Mouse (Mus musculus) thymus, postnatal 10 days (tissue): Measurements from ENCODE around the gene Zbtb11.
"Not testable (repeated sequence)": the region's sequence is repeated elsewhere in the genome, so short reads cannot be mapped to it uniquely, and the experiment has no call there.

Experiments used
- DNase-seq, 2 experiments: peaks; one replicate each; pipeline ENCODE4 v3.0.0; 2021; ENCODE audit warnings: low spot score in 2 of 2

The Zbtb11 gene

DNA sequence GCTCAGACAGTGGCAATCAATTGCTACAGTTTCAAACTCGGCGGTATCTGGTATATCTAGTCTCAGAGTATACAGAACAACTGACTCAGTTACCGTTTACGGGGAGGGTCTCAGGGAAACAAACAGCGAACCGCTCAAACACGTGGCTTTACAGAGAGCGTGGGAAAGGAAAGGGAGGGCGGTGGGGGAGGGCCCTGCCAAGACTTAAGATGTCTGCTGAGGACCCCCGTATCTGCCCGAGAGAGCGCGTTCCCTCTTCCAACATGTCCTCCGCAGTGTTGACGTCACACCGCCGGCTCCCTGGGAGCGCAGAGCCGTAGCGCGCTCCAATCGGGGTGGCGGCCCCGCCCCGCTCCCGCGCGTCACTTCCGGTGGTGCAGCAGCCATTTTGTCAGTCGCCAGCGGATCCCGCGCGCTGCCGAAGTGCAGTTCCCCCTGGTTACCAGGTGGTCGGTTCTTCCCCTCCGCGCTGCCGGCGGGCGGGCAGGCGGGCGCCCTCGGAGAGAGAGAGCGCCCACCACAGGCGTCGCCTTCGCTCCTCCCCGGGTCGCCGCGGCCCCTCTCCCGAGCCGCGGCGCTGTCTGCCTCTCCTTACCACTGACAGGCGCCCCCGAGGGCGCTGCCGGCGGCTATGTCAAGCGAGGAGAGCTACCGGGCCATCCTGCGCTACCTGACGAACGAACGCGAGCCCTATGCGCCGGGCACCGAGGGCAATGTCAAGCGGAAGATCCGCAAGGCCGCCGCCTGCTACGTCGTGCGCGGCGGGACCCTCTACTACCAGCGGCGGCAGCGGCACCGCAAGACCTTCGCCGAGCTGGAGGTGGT, at the start of gene Zbtb11:
Gene Zbtb11, plus strand, starts transcription at position 453 of the 825 bp plus-strand sequence.
- peak; percentile 99 to 100 for DNase-seq

DNA sequence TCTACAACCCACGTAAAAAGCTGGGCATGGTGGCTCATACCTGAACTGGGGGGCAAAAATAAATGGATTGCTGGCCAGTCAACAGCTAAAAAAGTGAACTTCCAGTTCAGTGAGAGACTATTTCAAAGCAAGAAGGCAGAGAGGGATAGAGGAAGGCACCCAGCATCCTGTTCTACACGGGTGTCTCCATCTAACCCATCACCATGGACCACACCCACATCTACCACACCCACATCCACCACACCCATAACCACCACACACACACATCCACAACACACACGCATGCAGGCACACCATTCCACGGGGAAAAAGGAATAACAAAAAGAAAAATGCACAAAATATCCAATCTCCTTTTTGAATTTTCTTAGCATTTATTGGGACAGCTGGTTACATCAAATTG, 49.7 kb upstream of the Zbtb11 start:
- no peak for DNase-seq

DNA sequence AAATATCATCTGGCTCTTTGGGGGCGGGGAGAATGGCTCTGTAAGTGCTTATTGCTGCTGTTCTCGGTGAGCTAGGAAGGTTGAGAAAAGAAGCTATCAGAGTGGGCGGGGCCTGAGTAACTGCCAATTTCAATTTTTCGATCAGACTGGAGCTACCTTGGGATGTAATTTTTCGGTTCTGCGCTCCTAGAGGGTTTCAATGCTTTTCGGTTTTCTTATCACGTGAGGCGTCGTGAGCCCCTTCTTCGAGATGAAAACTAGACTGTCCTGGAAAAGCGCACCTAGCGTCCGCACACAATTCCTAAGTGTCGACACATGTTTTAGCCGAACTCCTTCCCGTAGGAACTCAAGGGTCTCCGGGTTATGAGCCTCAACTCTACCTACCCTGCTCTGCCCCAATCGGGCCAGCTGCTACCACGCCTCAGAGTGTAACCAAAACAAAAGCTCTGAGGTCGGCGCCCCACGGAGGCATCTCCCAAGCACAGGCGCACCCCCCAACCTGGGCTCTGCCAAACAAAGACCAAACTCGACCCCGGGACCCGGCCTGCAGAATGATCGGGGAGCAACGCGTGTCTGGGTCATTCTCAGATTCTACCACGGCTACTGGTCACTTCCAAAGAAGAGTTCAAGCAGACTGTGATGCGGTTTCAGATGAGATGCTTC, 39.9 kb upstream of the Zbtb11 start:
- peak; percentile 70 to 73 for DNase-seq

DNA sequence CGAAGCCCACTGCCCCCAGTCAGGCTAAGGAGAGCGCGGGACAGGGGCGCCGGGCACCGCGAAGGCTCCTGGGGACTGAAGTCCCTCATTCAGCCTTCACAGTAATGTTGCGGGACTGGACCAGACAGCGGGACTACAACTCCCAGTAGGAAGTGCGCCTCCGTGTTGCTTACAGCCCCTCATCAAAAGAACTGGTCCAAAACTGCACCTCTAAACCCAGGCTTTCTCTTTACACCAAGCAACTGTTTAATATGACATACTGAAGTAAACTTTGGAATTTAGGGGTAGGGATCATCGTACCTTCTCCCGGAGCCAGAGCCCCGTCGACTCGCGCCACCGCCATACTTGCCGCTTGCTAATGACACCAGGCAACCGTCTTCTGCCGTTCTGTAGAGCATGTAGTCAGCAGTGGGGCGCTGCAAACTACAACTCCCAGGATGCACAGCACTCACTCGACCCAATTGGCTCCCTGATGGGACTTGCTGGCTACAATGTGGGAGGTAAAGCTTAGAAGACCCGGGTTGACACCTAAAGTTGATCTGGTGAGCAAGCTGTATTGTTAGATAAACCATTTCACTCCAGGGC, 39.1 kb upstream of the Zbtb11 start, which contains the start of gene Cep97:
Gene Cep97, minus strand, starts transcription at position 403 of the 585 bp plus-strand sequence.
- DNase-seq = peak; percentile 88 to 93

DNA sequence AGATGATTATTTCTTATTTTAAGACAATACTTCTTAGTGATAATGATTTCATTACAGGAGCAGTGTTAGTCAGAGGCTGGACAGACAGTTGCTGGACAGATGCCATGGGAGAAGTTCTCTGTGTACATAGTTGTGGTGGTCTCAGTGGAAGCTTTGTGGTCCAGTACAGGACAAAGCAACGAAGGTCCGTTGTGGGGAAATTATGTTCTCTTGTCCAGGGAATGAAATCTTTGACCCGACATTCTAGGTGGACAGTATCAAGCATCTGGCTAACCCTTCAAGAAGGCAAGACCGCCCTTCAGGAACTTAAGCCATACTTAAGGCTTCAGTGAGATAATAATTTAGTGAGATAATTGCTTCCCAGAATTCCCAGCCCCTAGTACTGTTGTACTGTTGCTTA, 34.9 kb upstream of the Zbtb11 start:
- peak in 1 of 2 experiments; percentile 2 for DNase-seq

DNA sequence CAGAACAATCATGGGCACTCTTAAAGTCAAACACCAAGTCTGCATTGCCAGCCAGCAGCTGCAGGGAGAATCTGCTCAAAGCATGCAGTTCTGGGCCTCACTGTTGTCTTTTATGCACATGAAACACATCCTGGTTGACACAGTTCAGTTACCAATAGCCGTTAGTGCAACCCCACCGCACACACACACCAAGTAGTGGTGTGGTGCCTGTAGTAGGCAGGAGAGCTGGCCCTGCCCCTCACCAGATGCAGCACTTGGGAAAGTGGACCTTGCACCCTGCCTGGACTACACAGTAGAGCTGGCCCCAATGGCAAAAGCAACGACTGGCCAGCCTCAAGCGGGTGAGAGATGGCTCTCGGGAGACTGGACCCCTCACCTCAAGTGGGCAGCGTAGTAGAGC, 34.0 kb upstream of the Zbtb11 start:
- DNase-seq = peak; percentile 63 to 69

DNA sequence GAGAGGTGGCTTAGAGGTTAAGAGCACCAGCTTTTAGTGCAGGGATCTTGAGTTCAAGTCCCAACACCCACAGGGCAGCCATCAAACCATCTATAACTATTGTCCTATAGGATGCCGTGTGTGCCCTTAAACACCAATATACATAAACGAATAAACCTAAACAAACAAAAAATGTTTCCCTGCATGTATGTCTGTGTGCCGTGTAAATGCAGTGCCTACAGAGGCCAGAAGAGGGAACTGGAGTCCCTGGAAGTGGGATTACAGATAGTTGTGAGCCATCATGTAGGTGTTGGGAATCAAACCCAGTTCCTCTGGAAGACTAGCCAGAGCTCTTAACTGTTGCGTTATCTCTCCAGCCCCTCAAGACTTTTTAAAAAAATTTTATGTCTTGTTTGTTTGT, 32.9 kb upstream of the Zbtb11 start:
- DNase-seq = peak in 1 of 2 experiments; percentile 22

DNA sequence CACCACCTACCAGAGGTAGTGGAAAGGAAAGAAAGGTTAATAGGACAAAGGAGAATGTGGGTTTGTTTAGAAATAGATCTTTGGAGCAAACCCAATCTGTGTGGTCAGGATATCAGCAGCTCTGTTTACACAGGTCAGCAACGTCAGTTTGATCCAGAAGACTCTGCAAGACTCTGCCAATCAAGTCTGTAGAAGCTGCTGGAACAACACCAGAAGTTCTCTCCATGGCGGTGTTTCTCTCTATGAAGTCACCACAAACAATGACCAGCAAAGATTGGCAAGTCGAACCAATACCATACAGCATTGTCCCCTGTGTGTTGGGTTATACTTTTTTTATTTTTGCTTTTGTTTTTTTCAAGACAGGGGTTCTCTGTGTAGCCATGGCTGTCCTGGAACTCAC, 26.4 kb upstream of the Zbtb11 start:
- peak in 1 of 2 experiments; percentile 2 for DNase-seq

DNA sequence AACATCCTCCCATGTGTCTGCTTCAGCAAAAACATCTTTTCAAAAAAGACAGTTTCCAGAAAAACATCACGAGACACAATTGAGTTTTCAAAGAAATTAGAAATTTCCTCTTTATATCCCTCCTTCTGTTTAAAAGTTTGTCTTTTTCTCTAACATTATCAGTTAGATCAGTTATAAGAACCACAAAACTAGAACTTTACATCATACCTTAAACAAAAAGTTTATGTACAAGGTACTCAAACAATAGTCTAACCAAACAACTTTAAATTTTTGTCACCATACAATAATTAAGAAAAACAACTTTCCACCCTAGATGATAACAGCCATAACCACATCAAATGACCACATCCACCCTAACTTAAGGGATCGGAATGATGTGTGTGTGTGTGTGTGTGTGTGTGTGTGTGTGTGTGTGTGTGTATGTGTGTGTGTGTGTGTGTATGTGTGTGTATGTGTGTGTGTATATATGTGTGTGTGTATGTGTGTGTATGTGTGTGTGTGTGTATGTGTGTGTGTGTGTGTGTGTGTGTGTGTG, 25.7 kb upstream of the Zbtb11 start:
- DNase-seq = peak in 1 of 2 experiments; percentile 24

DNA sequence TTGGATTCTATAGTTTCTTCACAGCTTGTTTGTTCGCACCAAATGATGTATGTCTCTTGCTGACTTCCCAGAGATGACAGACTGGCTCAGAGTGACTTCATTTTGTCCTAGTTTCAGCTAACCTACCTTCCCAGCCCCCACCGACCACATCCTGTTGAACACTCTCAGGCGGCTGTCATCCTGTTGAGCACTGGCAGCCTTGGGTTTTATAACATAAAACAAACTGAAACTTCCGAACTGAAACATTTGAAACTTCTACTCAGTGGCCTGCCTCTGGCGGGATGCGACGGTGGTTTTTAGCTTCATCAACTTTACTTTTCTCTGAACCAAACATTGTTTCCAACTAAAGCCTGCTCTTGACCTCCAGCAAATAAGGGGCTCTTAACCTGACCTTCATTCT, 24.7 kb upstream of the Zbtb11 start:
- peak; percentile 90 to 92 for DNase-seq

DNA sequence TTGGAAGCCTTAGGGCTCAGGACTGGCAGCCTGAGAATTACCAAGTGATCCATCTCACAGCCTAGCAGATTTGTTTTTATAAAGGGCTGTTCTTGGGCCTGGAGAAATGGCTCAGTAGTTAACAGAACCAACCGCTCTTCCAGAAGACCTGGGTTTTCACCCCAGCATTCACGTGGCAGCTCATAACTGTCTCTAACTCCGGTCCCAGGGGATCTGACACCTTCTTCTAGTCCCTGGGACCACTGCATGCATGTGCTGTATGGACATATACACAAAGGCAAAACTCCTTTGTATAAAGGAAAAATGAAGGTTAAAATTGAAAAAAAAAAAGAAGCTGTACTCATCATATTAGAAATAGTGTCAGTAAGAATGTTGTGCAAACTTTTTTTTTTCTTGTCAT, 23.2 kb upstream of the Zbtb11 start:
- peak; percentile 10 to 23 for DNase-seq

DNA sequence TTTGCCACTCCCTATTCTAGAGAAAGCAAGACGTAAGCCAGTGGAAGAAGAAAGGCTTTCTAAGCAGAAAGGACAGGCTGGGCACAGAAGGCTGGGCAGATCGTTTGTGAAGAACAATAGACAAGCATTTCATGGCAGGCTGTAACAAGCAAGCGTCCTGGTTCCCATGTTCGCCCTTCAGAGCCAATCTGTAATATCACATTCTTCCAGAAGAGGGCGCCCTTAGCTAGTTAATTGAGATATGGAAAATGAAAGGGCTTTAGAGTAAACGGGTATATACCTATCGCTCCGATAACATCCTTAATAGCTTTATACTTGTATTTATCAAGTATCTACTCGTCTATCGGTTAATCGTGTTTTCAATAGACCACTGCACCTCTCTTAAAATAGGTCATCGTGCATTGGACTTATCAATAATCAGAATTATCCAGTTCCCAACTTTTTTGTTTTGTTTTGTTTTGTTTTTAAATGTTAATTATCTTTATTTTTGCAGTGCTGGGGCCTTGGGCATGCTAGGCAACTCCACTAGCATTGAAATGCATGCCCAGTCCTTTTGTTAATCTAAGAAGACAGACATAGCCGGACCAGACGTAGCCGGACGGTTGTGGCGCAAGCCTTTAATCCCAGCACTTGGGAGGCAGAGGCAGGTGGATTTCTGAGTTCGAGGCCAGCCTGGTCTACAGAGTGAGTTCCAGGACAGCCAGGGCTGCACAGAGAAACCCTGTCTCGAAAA, 22.6 kb upstream of the Zbtb11 start:
- peak; percentile 79 to 95 for DNase-seq

DNA sequence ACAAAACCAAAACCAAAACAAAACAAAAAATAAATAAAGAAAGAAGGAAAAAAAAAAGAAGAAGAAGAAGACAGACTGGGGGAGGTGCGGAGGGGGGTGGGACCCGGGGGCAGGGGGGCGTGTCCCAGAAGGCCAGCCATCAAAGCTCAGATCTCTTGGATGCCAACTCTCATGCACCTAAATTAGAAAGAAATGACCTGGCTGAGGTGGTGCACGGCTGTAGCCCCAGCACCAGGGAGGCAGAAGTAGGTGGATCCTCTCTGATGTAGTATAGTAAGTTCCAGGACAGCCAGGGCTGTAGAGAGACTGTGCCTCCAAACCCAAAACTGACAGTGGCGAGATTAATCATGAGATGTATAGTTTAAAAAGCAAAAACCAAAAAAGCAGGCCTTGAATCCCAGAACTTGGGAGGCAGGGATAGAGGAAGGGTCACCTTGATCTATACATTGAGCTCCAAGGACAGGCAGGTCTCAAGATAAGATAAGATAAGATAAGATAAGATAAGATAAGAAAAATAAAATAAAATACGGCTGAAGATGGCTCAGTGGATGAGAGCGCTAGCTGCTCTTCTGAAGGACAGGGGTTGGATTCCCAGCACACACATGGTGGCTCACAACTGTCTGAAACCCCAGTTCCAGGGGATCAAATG, 21.9 kb upstream of the Zbtb11 start:
- DNase-seq = peak; percentile 2 to 12

DNA sequence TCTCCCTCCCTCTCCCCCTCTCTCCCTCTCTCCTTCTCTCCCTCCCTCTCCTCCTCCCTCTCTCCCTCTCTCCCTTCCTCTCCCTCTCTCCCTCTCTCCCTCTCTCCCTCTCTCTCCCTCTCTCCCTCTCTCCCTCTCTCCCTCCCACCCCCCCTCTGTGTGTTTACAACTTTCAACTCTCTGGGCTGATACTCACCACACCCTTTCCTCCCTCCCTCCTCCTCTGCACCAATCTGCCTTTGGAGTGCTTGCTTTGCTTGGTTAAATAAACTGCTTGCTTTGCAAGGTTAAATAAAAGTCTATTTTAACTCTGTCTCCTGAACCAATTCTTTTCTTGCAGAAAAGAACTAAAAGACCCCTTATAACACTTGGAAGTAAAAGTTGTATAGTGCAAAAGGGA, 20.9 kb upstream of the Zbtb11 start:
- DNase-seq = peak in 1 of 2 experiments; percentile 24

DNA sequence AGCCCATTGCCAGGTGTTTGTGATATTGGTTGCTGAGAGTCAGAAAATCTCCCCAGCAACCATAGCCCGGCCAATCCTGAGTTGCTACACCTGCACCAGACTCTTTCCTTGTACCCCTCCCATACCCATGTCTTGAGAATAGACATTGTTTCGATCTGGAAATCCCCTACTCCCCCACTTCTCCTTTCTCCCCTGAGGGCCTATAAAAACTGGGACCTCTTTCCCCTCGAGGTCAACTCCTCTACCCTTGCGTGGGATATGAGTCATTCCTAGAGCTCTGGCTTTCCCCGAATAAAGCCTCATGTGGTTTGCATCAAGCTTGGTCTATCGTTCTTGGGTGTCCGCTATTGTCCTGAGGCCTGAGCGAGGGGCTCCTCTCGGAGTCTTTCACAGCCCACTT, 19.5 kb upstream of the Zbtb11 start:
- peak in 1 of 2 experiments; percentile 0 for DNase-seq

DNA sequence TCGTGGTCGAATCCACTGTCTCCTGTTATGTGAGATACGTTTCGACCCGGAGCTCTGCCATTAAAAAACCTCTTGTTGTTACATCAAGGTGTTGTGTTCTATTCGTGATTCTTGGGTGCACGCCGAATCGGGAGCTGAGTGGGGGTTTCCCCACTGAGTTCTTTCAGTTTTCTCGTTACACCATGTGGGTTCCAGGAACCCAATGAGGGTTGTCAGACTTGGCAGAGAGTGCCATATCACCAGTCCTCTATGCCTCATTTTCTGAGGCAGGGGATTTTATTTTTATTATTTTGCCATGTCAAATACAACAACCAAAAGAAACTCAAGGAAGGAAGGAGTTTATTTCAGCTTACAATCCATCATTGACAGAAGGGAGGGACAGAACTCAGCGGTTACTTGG, 10.6 kb upstream of the Zbtb11 start:
- not testable (repeated sequence) for DNase-seq

DNA sequence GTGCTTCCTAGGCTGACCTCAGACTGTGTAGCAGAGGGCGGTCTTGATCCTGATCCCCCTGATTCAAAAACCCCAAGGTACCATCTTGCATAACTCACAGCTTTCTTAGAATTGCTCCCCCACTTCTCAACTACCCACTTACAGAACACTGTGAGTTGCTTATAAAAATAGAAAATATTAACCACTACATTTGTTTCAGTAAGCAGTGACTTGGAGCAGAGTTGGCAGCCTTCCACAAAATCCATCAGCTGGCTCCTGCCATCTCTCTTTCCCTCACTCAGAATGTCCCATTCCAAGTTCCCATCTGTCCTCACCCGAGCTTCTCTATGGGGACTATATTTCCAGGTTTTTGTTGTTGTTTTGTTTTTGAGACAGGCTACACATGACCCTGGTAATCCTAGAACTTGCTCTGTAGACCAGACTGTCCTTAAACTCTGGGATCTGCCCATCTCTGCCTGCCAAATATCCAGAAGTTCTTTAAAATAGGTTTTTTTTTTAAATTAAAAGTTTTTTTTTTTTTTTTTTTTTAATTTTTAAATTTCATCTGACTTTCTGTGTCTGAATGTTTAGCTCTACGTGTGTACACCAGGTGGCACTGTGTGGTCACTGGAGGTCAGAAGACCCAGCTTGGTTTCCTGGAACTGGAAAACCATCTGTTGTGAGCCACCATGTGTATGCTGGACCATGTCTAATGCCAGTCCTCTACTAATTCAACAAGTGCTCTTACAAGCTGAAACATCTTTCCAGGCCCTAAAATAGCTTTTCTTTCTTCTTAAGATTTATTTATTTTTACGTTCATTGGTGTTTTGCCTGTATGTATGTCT, 9.3 kb upstream of the Zbtb11 start:
- peak in 1 of 2 experiments; percentile 39 for DNase-seq

DNA sequence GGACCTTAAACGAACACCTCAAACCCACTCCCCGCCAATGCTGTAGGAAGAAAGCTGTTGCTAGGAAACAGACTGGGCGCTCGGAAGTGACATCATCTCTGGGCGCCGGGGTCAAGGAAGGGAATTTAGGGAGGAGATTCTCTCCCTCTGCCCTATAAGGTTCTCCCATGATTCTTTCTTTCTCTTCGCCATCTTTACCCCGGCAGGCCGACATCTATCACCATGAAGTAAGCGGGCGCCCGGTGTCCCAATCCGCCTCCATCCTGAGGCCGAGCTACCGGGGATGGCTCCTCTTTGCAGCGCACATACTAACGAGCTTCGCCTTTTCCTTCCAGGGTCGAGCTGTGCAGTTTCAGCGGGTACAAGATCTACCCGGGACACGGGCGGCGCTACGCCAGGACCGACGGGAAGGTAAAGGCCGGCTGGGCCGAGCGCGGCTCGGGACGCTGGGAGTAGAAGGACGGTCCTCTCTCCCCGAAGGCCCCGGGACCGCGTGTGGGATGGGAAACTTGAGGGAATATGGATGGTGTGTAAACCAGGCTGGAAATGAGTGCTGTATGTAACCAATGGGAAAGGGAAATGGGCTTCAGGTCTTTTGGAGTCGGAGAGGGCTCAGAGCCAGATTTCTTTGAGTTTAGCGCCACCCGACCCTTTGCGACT, 7.3 kb upstream of the Zbtb11 start, which contains the start of gene Rpl24:
Gene Rpl24, plus strand, starts transcription at position 64 of the 660 bp plus-strand sequence.
- DNase-seq = peak; percentile 87 to 91

DNA sequence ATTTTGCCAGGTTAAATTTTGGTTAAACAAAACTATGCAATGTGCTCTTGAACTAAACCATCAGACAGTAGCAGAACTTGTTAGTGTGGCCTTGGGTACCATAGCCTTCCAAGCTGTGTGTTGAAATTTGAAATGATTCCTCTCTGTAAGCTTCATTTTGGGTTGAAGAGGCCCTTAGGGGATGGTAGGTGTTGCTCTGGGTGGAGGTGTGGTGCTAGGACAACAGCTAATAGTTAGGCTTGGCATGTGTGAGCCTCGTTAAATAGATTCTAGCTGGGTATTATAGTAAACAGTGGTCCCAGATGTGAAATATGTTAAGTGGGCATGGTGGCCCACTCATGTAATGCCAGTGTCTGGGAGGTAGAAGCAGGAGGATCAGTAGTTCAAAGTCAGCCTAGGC, 6.5 kb upstream of the Zbtb11 start:
- no peak for DNase-seq

DNA sequence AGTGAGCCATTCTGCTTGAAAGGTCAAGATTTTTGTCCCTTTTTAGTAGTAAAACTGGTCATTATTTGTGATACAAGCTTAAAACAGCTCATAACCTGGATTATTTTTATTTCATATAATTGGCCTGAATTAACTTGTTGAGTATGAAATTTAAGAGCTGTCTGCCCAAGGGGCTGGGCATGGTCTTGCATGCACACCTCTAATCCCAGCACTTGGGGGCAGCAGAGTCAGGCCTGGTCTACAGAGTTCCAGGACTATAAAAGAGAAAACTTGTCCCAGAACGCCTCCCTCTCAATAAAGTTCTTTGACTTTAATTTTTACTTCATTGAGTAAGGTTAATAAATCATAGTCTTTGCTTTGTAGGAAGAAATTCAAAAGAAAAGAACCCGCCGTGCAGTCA, 4.5 kb upstream of the Zbtb11 start:
- peak in 1 of 2 experiments; percentile 32 for DNase-seq
